Mouse (Mus musculus) cerebellum, adult 18-20 months (tissue): ENCODE results near the gene Oasl2.
"Not testable (repeated sequence)": the region's sequence is repeated elsewhere in the genome, so short reads cannot be mapped to it uniquely, and the experiment has no call there.

ENCODE experiments used
- DNase-seq, 2 experiments: peaks; one replicate each; pipeline ENCODE4 v3.0.0; 2021

The Oasl2 gene

GRCm38 (mm10) chr5:114896688-114897373 lies at the start of gene Oasl2:
TSS of gene Oasl2 (plus strand) at chr5:114896936.
- DNase-seq = no peak

- no peak for DNase-seq
Observed at GRCm38 (mm10) chr5:114851565-114852236, 45.0 kb upstream of the Oasl2 start.

- not testable (repeated sequence) for DNase-seq
Observed at GRCm38 (mm10) chr5:114853364-114853763, 43.4 kb upstream of the Oasl2 start, which contains the start of gene 4930519G04Rik. TSS of gene 4930519G04Rik (plus strand) at chr5:114853664.

GRCm38 (mm10) chr5:114858582-114858981 lies 38.2 kb upstream of the Oasl2 start, which contains the start of gene Gm9936:
TSS of gene Gm9936 (minus strand) at chr5:114858682.
- DNase-seq = no peak

GRCm38 (mm10) chr5:114859253-114859652 lies 37.5 kb upstream of the Oasl2 start:
- DNase-seq = peak; percentile 84 to 86

- DNase-seq = no peak
Observed at GRCm38 (mm10) chr5:114861730-114862129, 35.0 kb upstream of the Oasl2 start.

- DNase-seq = no peak
Observed at GRCm38 (mm10) chr5:114864813-114865212, 31.9 kb upstream of the Oasl2 start.

GRCm38 (mm10) chr5:114865279-114865678 lies 31.5 kb upstream of the Oasl2 start:
- no peak for DNase-seq

GRCm38 (mm10) chr5:114875858-114876257 lies 20.9 kb upstream of the Oasl2 start:
- DNase-seq = no peak

GRCm38 (mm10) chr5:114876331-114876730 lies 20.4 kb upstream of the Oasl2 start:
- DNase-seq = no peak

- DNase-seq = no peak
Observed at GRCm38 (mm10) chr5:114877487-114877886, 19.2 kb upstream of the Oasl2 start.

- no peak for DNase-seq
Observed at GRCm38 (mm10) chr5:114879399-114879798, 17.3 kb upstream of the Oasl2 start.

- not testable (repeated sequence) for DNase-seq
Observed at GRCm38 (mm10) chr5:114882319-114882718, 14.4 kb upstream of the Oasl2 start.

- DNase-seq = no peak
Observed at GRCm38 (mm10) chr5:114883022-114883421, 13.7 kb upstream of the Oasl2 start.

- DNase-seq = no peak
Observed at GRCm38 (mm10) chr5:114886801-114887200, 9.9 kb upstream of the Oasl2 start.

GRCm38 (mm10) chr5:114888995-114889394 lies 7.7 kb upstream of the Oasl2 start:
- no peak for DNase-seq

GRCm38 (mm10) chr5:114895542-114895941 lies 1.2 kb upstream of the Oasl2 start:
- DNase-seq = no peak

GRCm38 (mm10) chr5:114897374-114897793 lies 648 bp downstream of the Oasl2 start:
- DNase-seq = no peak

- no peak for DNase-seq
Observed at GRCm38 (mm10) chr5:114898857-114899256, 2.1 kb downstream of the Oasl2 start.

GRCm38 (mm10) chr5:114902413-114902812 lies 5.7 kb downstream of the Oasl2 start:
- DNase-seq = peak; percentile 15 to 17

- no peak for DNase-seq
Observed at GRCm38 (mm10) chr5:114908598-114909305, 12.0 kb downstream of the Oasl2 start.

GRCm38 (mm10) chr5:114913686-114914085 lies 16.9 kb downstream of the Oasl2 start:
- no peak for DNase-seq

GRCm38 (mm10) chr5:114914855-114915254 lies 18.1 kb downstream of the Oasl2 start:
- no peak for DNase-seq

GRCm38 (mm10) chr5:114915854-114916253 lies 19.1 kb downstream of the Oasl2 start:
- no peak for DNase-seq
